Mouse (Mus musculus): ENCODE data around the gene Arl5b. TPM values are rescaled to one million over a fixed set of nuclear protein-coding genes. Genes with fewer than 3 reads are reported as not detected.

Arl5b gene
- polyA plus RNA-seq, 1 experiment from 2014 or later, result 34.5 TPM

DNA sequence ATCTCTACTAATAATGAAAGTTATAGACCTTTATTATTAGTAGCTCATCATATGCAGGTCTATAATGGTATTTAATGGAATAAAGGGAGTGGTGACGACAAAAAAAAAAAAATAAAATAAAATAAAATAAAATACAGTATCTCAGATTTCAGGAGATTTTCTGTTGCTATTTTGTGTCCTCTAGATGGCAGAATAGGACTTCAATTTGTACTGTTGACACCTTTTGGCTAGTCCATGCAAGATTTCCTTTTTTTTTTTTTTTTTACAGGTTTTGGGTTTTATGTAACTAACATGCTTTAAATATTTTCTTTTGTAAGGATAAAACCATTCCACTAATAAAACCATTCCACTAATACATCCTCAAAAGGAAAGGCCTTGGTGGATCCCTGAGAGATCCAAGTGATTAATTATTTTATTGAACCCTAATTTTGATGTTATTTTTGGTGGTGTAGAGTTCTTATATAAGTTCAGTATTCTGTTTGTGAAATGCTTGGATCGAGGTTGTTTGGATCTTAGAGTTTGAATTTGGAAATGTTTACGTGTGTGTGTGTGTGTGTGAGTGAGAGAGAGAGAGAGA lies 47.4 kb downstream of the Arl5b start:
- H3K9me3 ChIP-seq (ENCODE audit: control insufficient read depth, low read length), result no peaks in the 10 kb centered on the region
- WGBS, result 68% methylated on average over 3 of the region's 3 CpGs
- ATAC-seq, result no peak

DNA sequence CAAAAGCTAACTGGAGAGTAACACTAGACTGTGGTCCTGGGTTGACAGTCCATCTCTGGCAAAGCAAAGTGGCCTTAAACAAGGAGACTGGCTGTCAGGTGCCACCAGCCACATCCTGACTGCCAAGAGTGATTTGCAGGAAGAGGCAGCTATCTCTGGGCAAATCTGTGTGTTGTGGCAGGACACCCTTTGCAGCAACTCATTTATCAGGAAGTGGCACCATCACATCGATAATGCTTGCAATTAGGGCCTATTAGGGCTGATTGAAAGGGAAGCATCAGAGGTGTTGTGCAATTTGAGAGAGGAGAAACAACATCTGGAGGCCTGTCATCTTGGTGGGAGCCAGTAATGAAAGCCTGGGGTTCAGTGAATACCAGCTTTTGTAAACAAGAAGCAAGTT lies 55.2 kb downstream of the Arl5b start:
- no peak overlapping the region for H3K4me3 ChIP-seq (replicated peaks; ENCODE audit: low read length)
- H3K9ac ChIP-seq (replicated peaks; ENCODE audit: low read depth, low read length), result no peak overlapping the region
- no peaks in the 10 kb centered on the region for H3K36me3 ChIP-seq (ENCODE audit: control insufficient read depth, insufficient read depth)
- no peaks in the 10 kb centered on the region for H3K9me3 ChIP-seq (ENCODE audit: control insufficient read depth, low read length)
- H3K4me2 ChIP-seq (ENCODE audit: low read length), result no peak overlapping the region
- H3K27me3 ChIP-seq (replicated peaks; ENCODE audit: control insufficient read depth, insufficient read depth, low read length), result no peaks in the 10 kb centered on the region
- ATAC-seq, result no peak
- H3K27ac ChIP-seq (ENCODE audit: low read length), result no peak overlapping the region
- no peaks in the 10 kb centered on the region for H3K4me1 ChIP-seq (replicated peaks; ENCODE audit: control insufficient read depth, insufficient read depth, low read length)
- WGBS, result 69% methylated on average over 1 of the region's 1 CpGs

More for the DNA sequence above, 47.4 kb downstream of the Arl5b start:
- Histone ChIP-seq H3K9ac (replicated peaks; ENCODE audit: low read depth, low read length) (no peak overlapping the region), H3K36me3 (ENCODE audit: control insufficient read depth, insufficient read depth) (no peaks in the 10 kb centered on the region), H3K27ac (ENCODE audit: low read length) (no peak overlapping the region), H3K4me1 (replicated peaks; ENCODE audit: control insufficient read depth, insufficient read depth, low read length) (no peaks in the 10 kb centered on the region), H3K4me3 (replicated peaks; ENCODE audit: low read length) (no peak overlapping the region), H3K4me2 (ENCODE audit: low read length) (no peak overlapping the region), H3K27me3 (replicated peaks; ENCODE audit: control insufficient read depth, insufficient read depth, low read length) (no peaks in the 10 kb centered on the region)

DNA sequence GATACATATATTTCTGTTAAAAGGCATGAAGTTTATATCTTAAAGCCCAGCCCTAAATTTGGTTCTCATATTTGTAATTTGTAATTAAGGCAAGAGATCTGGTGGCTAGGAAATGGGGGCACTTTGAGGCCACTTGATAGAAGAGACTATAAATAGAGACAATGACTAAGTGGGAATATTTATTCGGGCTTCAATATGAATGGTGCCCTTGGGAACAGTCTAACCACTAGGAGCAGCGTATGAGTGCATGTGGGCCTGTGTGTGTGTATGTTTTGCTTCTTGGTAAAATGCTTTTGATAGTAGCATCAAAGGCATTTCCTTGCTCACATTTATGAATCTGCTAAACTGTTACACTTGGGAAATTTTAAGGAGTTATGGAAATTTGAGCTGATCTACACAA lies 62.1 kb downstream of the Arl5b start:
- no peak overlapping the region for H3K9ac ChIP-seq (replicated peaks; ENCODE audit: low read depth, low read length)
- WGBS, result 82% methylated on average over 2 of the region's 2 CpGs
- H3K4me2 ChIP-seq (ENCODE audit: low read length), result no peak overlapping the region
- H3K4me1 ChIP-seq (replicated peaks; ENCODE audit: control insufficient read depth, insufficient read depth, low read length), result no peaks in the 10 kb centered on the region
- no peaks in the 10 kb centered on the region for H3K36me3 ChIP-seq (ENCODE audit: control insufficient read depth, insufficient read depth)
- no peaks in the 10 kb centered on the region for H3K9me3 ChIP-seq (ENCODE audit: control insufficient read depth, low read length)
- no peaks in the 10 kb centered on the region for H3K27me3 ChIP-seq (replicated peaks; ENCODE audit: control insufficient read depth, insufficient read depth, low read length)
- no peak for ATAC-seq
- H3K27ac ChIP-seq (ENCODE audit: low read length), result no peak overlapping the region
- no peak overlapping the region for H3K4me3 ChIP-seq (replicated peaks; ENCODE audit: low read length)

DNA sequence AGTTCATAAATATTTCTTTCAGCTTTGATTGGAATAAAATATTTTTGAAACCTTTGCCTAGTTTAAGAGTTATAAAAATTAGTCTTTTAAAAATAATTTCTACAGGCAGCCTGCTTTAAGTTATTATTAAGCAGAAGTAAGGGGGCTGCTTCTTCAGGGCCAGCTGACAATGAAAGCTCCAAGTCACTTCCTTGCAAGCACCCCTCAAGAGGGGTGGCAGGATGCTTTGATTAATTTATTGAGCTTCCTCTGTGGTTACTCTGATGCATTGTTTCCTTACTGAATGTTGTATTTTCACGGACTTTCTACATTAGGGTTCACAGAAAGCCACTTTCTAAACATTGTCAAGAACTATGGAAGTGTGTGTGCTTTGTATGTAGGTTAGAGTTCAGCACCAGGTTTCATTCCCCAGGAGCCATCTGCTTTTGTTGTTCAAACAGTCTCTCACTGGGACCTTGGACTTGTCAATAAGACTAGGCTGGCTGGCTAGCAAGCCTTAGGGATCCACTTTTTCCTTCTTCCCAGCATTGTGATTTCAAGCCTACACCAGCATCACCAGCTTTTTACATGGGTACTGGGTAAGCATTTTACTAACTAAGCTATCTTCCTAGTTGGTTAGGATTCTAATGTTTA lies 62.7 kb downstream of the Arl5b start:
- Histone ChIP-seq H3K9ac (replicated peaks; ENCODE audit: low read depth, low read length) (no peak overlapping the region), H3K4me1 (replicated peaks; ENCODE audit: control insufficient read depth, insufficient read depth, low read length) (no peaks in the 10 kb centered on the region), H3K4me3 (replicated peaks; ENCODE audit: low read length) (no peak overlapping the region), H3K9me3 (ENCODE audit: control insufficient read depth, low read length) (no peaks in the 10 kb centered on the region), H3K27ac (ENCODE audit: low read length) (no peak overlapping the region), H3K4me2 (ENCODE audit: low read length) (no peak overlapping the region), H3K27me3 (replicated peaks; ENCODE audit: control insufficient read depth, insufficient read depth, low read length) (no peaks in the 10 kb centered on the region), H3K36me3 (ENCODE audit: control insufficient read depth, insufficient read depth) (no peaks in the 10 kb centered on the region)
- 66% methylated on average over 1 of the region's 1 CpGs for whole genome bisulfite sequencing
- no peak for ATAC-seq

DNA sequence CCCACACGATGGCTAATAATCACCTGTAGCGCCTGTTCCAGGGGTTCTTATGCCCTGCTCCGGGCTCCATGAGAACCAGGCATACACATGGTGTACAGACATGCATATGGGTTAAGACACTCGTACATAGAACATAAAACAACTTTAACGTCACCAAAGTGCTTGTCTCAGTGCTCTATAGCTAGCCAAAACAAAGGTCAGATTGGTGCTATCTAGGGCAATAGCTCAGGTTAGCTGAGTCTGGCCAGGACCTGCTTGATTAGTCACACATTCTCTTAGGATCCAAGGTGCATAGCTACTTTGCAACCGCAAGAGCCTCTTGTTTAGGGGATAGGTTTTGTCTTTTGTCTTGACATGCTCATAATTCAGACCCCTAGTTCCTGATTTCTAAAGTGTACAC lies 63.5 kb downstream of the Arl5b start:
- no peak overlapping the region for H3K4me3 ChIP-seq (replicated peaks; ENCODE audit: low read length)
- H3K9ac ChIP-seq (replicated peaks; ENCODE audit: low read depth, low read length), result no peak overlapping the region
- no peak overlapping the region for H3K4me2 ChIP-seq (ENCODE audit: low read length)
- H3K4me1 ChIP-seq (replicated peaks; ENCODE audit: control insufficient read depth, insufficient read depth, low read length), result no peaks in the 10 kb centered on the region
- 89% methylated on average over 6 of the region's 6 CpGs for WGBS
- no peaks in the 10 kb centered on the region for H3K36me3 ChIP-seq (ENCODE audit: control insufficient read depth, insufficient read depth)
- H3K9me3 ChIP-seq (ENCODE audit: control insufficient read depth, low read length), result no peaks in the 10 kb centered on the region
- no peak for ATAC-seq
- H3K27ac ChIP-seq (ENCODE audit: low read length), result no peak overlapping the region
- no peaks in the 10 kb centered on the region for H3K27me3 ChIP-seq (replicated peaks; ENCODE audit: control insufficient read depth, insufficient read depth, low read length)

DNA sequence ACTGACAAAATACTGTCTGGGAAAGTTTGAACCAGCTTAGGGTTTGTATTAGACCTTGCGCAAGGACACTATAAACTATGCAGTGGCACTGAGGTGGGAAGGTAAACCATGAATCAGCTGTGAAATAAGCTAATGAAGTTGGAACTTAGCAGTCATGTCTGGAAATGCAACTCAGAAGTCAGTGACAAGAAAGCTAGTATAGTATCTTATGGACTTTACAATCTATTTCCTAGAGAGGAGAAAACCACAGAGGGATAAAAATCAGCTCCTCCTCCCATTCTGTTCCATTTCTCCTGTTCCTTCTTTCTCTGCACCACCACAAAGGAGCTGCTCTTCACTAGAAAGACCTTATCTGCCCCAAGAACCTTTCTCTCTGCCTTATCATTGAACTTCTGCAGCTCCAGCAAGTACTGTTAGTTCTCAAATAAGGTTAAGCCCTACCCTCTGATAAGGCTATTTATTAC lies 72.1 kb downstream of the Arl5b start:
- ATAC-seq, result no peak
- Histone ChIP-seq H3K27ac (ENCODE audit: low read length) (no peak overlapping the region), H3K9ac (replicated peaks; ENCODE audit: low read depth, low read length) (no peak overlapping the region), H3K4me2 (ENCODE audit: low read length) (no peak overlapping the region), H3K27me3 (replicated peaks; ENCODE audit: control insufficient read depth, insufficient read depth, low read length) (no peaks in the 10 kb centered on the region), H3K4me1 (replicated peaks; ENCODE audit: control insufficient read depth, insufficient read depth, low read length) (no peaks in the 10 kb centered on the region), H3K9me3 (ENCODE audit: control insufficient read depth, low read length) (no peaks in the 10 kb centered on the region), H3K36me3 (ENCODE audit: control insufficient read depth, insufficient read depth) (no peaks in the 10 kb centered on the region), H3K4me3 (replicated peaks; ENCODE audit: low read length) (no peak overlapping the region)
- 100% methylated on average over 1 of the region's 1 CpGs for WGBS

Other genes starting within 250 kb of the Arl5b start
- 17.5 and 19.0 TPM in 2 replicates for gene Nsun6, start 5.7 kb downstream of the Arl5b start, polyA plus RNA-seq (2015; fragmentation: Nextera tagmentation; extraction: Ambion mirVana)